Mouse (Mus musculus) left cerebral cortex, adult 11 months (tissue): ENCODE results near the gene Mcm6.
"Not testable (repeated sequence)": the region's sequence is repeated elsewhere in the genome, so short reads cannot be mapped to it uniquely, and the experiment has no call there.

ENCODE experiments used
- DNase-seq: peaks from one replicate; pipeline ENCODE4 v3.0.0; 2022; ENCODE audit warnings: low spot score

The Mcm6 gene

DNA sequence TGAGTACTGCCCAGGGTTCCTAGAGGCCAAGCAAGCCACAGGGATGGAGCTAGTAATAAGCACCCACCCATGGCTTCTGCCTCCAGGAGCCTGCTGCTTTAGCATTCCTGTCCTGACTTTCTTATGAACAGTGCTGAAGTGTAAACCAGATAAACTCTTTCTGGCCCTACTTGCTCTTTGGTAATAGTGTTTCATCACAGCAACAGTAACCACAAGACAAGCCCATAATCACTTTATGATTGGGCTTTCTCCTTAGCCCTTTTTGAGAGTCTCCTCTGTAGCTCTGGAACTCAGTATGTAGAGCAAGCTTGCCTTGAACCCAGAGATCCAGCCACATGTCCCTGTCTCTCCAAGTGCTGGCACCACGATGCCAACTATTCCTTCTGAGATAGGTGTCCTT is 29.2 kb downstream of the Mcm6 start:
- no peak for DNase-seq

DNA sequence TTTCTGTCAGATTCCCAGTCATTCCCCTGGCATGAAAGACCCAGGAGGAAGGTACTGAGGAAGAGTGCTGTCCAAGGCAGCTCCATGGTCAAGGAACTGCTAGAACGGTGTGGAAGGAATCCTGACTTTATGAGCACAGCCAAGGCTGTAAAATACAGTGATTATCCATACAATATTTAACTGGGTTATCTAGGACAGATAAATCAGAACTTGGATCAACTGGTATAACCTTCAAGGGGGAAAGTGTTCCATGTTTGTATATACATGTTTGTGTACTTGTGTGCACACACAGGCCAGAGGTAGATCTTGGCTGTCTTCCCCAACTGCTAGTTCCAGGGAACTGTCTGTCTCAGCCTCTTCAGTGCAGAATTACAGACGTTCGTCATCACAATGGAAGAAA is 31.2 kb downstream of the Mcm6 start, which contains the start of gene Lct:
TSS of gene Lct (minus strand) at position 101 of the 400 bp plus-strand sequence.
- no peak for DNase-seq

DNA sequence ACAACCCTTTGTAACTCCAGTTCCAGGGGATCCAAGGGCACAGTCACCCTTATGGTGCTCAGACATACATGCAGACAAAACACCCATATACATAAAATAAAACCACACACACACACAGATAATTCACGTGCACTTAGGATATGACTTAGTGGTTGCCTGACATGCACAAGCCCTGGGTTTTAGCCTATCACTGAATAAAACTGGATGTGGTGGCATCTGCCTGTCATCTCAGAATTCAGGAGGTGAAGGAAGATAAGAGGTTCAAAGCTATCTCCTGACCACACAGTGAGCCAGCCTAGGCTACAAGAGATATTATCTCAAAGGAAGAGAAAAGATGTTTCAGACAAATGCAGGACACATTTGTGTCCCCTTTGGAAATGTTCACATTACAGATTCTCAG is 32.3 kb downstream of the Mcm6 start:
- no peak for DNase-seq

DNA sequence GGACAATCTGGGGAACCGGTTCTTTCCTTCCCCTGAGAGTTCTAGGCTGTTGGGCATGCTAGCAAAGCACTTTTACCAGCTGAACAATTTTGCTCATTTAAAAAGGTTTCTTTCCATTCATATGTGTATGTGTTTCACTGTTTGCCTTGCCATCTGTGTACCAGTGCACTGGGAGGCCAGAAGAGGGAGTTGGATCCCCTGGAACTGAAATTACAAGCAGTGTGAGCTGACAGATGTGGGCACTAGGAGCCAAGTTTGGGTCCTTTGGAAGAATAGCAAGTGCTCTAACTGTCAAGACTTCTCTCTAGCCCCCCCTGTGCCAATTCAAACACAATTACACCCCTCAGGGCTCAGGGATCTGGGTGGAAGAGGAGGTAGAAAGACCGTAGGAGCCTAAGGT is 34.7 kb downstream of the Mcm6 start:
- no peak for DNase-seq

DNA sequence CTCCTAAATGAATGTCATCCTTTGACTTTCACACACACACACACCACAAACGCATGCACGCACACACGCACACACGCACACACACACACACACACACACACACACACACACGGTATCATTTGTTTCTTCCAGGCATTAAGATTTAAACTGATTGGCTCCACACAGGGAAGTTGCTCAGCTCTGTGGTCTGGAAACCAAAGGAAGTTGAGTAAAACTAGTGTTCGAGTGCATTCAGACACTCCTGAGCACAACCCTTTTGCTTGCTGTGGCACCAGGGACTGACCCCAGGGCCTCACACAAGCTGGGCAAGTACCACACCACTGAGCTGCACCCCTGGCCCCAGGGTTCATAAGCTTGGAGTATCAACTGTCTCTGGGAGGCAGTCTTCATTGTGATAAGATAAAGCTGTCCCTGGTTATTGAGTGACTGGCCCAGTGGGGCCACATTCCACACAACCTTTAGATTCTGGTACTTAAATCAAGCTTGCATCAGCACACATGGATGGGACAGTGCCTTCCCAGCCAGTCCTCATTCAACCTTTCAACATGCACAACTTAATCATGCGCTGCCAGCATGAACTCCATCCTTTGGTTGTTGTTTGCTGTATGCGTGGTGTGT is 36.3 kb downstream of the Mcm6 start:
- DNase-seq, result no peak

DNA sequence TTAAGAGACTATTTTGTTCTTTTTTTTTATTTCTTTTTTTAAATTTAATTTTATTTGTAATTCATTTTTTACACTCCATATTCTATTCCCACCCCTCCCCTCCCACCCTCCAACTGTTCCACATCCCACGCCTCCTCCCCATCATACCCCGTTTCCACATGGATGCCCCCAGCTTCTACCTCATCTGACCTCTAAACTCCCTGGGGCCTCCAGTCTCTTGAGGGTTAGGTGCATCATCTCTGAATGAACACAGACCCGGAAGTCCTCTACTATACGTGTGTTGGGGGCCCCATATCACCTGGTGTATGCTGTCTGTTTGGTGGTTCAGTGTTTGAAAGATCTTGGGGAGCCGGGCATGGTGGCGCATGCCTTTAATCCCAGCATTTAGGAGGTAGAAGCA is 40.2 kb downstream of the Mcm6 start:
- DNase-seq, result not testable (repeated sequence)

DNA sequence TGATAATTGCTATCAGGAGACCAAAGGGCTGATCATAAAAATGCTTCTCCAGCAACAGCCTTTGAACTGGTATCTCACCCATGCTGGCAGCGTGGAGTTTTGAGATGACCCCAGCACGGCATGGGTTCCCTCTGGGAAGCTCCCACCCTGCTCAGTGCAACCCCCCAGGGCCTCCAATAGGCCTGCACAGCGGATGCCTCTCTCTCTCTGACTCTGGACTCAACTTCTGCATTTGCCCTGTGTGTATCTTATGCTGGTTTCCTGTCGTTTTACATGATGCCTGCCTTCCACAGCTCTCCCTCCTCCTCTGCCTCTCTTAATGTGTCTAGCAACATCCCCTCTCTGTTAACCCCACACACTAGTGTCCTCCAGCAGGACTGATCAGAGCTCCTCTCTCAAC is 44.8 kb downstream of the Mcm6 start:
- no peak for DNase-seq

DNA sequence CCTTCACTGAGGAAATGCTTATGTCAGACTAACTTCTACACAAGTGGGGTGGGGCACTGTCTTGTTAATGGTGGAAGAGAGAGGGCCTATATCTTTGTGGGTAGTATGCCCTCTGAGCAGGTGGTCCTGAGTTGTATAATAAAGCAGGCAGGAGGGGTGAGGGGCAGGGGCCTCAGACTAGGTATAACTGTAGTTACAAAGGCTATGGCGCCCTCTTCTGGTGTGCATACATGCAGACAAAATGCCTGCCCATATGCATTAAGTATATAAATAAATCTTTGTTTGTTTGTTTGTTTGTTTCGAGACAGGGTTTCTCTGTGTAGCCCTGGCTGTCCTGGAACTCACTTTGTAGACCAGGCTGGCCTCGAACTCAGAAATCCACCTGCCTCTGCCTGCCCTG is 50.4 kb downstream of the Mcm6 start:
- no peak for DNase-seq

DNA sequence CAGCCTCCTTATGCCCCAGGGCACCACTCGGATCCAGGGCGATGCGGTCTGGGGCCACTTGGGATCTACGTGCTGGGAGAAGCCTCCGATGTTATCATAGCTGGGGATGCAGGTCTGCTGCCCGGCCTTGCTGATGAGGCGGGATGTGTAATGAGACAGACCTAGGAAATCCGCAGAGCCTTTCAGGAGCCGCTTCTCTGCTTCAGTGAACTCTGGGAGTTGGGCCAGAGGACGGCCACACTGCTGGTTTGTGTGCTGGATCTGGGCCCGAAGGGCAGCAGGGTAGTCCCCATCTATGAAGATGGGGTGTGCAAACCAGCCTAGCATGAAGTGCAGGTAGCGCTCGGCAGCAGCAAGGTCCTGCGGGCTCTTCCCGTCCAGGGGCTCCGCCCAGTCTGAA is 55.6 kb downstream of the Mcm6 start:
- no peak for DNase-seq

DNA sequence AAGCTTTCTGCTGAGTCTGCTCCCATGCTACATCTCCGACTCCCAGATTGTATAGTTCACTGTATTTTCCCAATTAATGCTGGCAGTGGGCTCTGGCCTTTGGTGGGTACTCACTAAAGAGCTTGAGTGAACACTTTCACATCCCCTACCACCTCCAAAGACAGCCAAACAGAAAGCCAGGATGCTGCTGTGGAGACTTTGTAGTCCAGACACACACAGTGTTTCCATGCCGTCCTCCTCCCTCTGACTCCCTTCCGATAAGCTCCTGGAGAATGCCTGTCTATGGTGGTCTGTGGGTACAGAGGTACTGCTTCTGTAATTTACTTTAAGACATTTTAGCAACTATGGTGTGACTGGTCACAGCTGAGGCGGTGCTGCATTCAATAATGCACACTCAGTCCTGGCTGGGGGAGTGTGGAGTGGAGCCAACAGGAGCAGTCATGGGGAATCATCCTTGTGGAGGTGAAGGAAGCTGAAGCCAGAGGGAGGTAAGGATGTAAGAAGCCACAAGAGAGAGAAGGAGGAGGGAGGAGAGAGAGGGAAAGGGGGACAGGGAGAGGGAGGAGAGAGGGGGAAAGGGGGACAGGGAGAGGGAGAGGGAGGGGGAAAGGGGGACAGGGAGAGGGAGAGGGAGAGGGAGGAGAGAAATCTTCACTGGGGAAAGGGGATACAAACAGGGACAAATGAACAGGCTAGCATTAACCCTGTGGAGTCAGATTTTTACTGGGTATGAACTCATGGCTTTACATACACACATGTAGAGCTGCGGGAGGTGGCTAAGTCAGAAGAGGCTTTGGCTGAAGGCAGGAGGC is 63.5 kb downstream of the Mcm6 start:
- DNase-seq, result no peak

DNA sequence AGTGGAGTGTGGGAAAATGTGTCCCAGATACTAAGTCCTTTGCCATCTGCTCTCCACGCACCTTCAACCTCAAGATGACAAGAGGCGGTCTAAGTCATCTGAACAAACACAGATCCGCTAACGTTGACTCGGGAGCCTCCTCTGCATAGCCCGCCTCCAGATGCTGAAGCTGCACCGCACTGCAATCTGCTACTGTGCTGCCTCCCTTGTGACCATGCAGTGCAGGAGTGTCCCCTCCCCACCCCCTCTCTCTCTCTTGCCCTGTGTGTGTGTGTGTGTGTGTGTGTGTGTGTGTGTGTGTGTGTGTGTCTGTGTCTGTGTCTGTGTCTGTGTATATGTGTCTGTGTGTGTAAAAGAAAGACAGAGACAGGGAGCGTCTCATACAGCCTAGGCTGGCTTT is 64.2 kb downstream of the Mcm6 start:
- no peak for DNase-seq

DNA sequence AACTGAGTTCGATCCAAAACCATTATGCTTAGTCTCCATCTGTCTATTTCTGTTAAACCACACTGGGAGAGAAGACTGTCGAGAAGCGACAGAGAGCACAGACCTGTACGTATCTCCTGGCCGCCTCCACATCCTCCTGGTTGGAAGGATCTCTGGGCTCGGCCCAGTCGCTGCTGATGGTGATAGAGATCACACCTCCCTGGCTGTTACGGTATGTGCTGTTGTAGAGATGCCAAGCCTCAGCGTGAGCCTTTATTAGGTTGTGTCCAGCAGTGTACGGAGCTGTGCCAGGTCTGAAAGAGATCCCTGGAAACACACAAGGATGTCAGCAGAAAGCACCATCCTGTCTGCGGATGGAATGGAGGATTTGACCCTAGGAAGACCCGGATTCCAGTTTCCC is 65.9 kb downstream of the Mcm6 start:
- no peak for DNase-seq

DNA sequence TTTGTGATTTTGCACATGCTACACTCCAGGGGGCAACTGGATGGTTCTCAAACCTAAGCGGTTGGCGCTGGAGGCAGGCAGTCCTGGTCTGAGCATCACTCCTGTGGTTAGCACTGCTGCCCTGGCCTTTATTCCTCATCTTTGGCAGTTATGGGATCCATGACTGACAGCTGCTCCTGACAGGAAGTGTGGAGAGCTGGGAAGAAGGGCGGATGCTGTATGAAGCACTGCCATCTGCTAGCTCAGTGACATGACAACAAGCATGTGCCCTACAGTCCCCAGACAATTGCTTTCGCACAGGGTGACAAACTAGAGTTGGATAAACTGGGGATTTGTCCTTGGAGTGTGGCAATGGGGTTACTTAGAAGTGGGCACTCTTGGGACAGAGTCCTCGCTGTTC is 69.2 kb downstream of the Mcm6 start:
- no peak for DNase-seq

DNA sequence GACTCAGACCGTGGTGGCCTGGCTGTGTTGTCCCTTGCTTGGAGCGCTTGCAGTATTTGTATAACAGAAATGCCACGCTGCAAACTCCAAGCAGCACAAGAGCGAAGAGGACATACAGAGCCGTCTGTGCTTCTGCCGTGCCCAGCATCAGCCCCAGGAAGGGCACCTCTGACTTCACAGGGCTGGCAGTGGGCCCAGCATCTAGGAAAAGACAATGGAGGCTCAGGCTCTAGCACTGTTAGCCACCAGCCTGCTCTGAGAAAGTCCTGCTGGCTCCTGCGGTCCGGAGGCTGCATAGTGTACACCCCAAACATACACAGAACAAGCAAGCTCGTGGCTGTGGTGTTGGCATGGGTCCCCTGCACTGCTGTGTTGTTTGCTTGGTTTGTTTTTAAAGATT is 74.3 kb downstream of the Mcm6 start:
- DNase-seq, result no peak

DNA sequence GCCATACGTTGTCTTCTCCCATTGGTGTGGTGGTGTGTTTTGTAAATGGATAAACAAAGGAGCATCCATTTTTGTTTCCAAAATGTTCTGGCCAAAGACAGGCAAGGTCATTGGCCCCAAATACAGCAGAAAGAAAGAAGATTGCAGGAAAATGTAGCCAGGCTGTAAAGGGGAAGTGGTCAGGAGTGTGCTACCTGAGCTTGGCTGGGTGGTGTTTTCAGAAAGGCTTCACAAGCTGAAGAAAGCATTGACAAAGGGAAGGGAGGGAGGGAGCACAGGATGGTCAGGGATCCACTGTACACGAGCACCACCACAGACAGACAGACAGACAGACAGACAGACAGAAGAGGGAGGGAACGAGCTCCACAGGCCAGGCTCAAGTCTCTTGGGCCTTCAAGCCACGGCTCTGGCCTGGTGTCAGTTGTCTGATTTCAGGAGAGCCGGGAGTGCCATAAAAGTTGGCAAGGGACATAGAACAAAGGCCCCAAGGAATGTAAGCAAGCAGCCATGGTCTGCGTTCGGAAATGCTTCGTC is 75.2 kb downstream of the Mcm6 start:
- no peak for DNase-seq

DNA sequence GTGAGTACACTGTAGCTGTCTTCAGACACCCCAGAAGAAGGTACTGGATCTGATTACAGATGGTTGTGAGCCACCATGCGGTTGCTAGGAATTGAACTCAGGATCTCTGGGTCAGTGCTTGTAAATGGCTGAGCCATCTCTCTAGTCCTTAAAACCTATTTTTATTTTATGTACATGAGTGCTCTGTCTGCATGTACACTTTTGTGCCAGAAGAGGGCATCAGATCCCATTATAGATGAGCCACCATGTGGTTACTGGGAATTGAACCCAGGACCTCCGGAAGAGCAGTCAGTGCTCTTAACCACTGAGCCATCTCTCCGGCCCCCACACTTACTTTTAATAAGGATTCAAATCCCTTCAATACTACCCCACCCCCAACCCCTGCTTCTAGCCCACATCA is 76.5 kb downstream of the Mcm6 start:
- no peak for DNase-seq

DNA sequence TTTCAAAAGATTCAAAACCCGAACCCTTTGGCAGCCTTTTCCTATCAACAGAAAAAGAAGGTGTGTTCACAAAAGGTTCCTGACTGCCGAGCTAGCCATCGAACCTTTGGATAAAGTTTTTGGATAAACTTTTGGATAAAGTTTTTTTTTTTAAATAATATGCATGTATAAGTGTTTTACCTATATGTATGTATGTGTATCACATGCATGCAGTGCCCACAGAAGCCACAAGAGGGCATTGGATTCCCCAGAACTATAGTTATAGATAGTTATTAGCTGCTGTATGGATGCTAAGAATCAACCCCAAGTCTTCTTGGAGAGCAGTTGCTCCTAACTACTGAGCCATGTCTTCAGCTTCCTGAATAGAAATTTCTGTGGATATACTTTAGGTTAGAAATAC is 77.7 kb downstream of the Mcm6 start:
- no peak for DNase-seq
